Mouse (Mus musculus): ENCODE data around the gene Prr22. TPM values are rescaled to one million over a fixed set of nuclear protein-coding genes. Genes with fewer than 3 reads are reported as not detected.

The Prr22 gene
- total RNA-seq (2012; rRNA removed) (0.71 and 0.93 TPM in 2 replicates), total RNA-seq (2014; rRNA removed) (0.15 and 0.18 TPM in 2 replicates), polyA plus RNA-seq (2012; ENCODE audit: insufficient read length, low read depth) (1.3 and 1.6 TPM in 2 replicates)

DNA sequence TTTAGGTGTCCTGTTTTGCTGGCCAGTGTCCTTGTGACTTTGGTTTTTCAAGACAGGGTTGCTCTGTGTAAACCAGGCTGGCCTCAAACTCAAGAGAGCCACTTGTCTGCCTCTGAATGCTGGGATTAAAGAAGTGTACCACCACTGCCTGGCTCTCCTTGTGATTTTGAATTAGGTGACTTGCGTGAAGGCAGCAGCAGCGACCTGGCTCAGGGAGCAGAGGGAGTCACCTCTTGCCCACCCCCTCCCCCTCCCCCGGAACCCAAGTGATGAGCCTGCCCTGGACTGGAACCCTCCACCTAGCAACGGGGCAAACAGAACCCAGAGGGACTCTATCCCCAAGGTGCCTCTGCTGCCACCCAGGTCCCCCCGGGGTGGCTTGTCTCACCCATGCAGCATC is at the start of gene Prr22:
Gene Prr22 (plus strand): TSS at position 301 of the 400 bp plus-strand sequence.
- no peak for DNase-seq (ENCODE audit: extremely low read depth)
- H3K9ac ChIP-seq (ENCODE audit: insufficient read depth, low read depth): no peak within 1 kb of the TSS
- H3K27me3 ChIP-seq (replicated peaks): no peaks in the 10 kb centered on the region
- in situ Hi-C loops (cut with MboI; ENCODE audit: low pct_ligation_motif_present, low pct_unique_long_range_greater_than_20kb, low sequenced_read_pairs) (no loop called here), dilution Hi-C loops (cut with MboI; ENCODE audit: extremely low pct_ligation_motif_present, extremely low pct_unique_long_range_greater_than_20kb, low sequenced_read_pairs) (no loop called here)
- H3K9me3 ChIP-seq (replicated peaks; ENCODE audit: low read length): no peaks in the 10 kb centered on the region
- H3K36me3 ChIP-seq (replicated peaks in 1 of 2; ENCODE audit: control insufficient read depth in 1 of 2, insufficient read depth in 1 of 2, low read length in 1 of 2): peaks cover 51 to 75% of the 10 kb centered on the region in 2 experiments
- no peak within 1 kb of the TSS for H3K27ac ChIP-seq (ENCODE audit: insufficient read depth, low read depth)
- H3K4me2 ChIP-seq (ENCODE audit: insufficient read depth, low read depth, poor library complexity, severe bottlenecking): no peak within 1 kb of the TSS
- peaks cover 8% of the 10 kb centered on the region for H3K79me2 ChIP-seq (replicated peaks; ENCODE audit: control insufficient read depth, extremely low read depth, insufficient read depth, poor library complexity, severe bottlenecking)
- no peak within 1 kb of the TSS for H3K4me3 ChIP-seq (replicated peaks in 1 of 3; ENCODE audit: low read depth in 2 of 3, low read length in 2 of 3, poor library complexity in 1 of 3)
- TF ChIP-seq ZC3H11A (IDR thresholded peaks at IDR 0.05; ENCODE audit: low read depth, low read length): no peak
- no peak for TF ChIP-seq ELF1 (IDR thresholded peaks at IDR 0.05; ENCODE audit: low read depth, low read length)
- no peak for TF ChIP-seq MXI1 (IDR thresholded peaks at IDR 0.05; ENCODE audit: low read depth, low read length)
- TF ChIP-seq ETS1 (conservative IDR thresholded peaks at IDR 0.05; ENCODE audit: low read depth, low read length): no peak
- no peak for TF ChIP-seq HCFC1 (IDR thresholded peaks at IDR 0.05; ENCODE audit: low read depth, low read length)
- H3K4me1 ChIP-seq (ENCODE audit: control insufficient read depth in 1 of 2, insufficient read depth in 2 of 2): peaks cover 0 to 5% of the 10 kb centered on the region in 2 experiments; a peak in 2 of 4 replicates

- Histone ChIP-seq H3K27me3 (replicated peaks) (no peaks in the 10 kb centered on the region), H3K36me3 (replicated peaks in 1 of 2; ENCODE audit: control insufficient read depth in 1 of 2, insufficient read depth in 1 of 2, low read length in 1 of 2) (peaks cover 30 to 56% of the 10 kb centered on the region in 2 experiments), H3K27ac (ENCODE audit: insufficient read depth, low read depth) (no peak overlapping the region), H3K9ac (ENCODE audit: insufficient read depth, low read depth) (no peak overlapping the region), H3K9me3 (replicated peaks; ENCODE audit: low read length) (no peaks in the 10 kb centered on the region), H3K79me2 (replicated peaks; ENCODE audit: control insufficient read depth, extremely low read depth, insufficient read depth, poor library complexity, severe bottlenecking) (peaks cover 20% of the 10 kb centered on the region), H3K4me3 (replicated peaks in 1 of 3; ENCODE audit: low read depth in 2 of 3, low read length in 2 of 3, poor library complexity in 1 of 3) (no peak overlapping the region), H3K4me2 (ENCODE audit: insufficient read depth, low read depth, poor library complexity, severe bottlenecking) (no peak overlapping the region), H3K4me1 (ENCODE audit: control insufficient read depth in 1 of 2, insufficient read depth in 2 of 2) (peaks cover 15 to 28% of the 10 kb centered on the region in 2 experiments)
- dilution Hi-C loops (cut with MboI; ENCODE audit: extremely low pct_ligation_motif_present, extremely low pct_unique_long_range_greater_than_20kb, low sequenced_read_pairs): no loop called here
- TF ChIP-seq ZNF384 (IDR thresholded peaks at IDR 0.05; ENCODE audit: low read depth, low read length) (no peak), SMC3 (IDR thresholded peaks at IDR 0.05; ENCODE audit: low read depth, low read length) (no peak), TBP (conservative IDR thresholded peaks at IDR 0.05; ENCODE audit: low read depth, low read length) (no peak), CTCF (conservative IDR thresholded peaks at IDR 0.05 in 1 of 2, IDR thresholded peaks at IDR 0.05 in 1 of 2; ENCODE audit: low read depth in 2 of 2, low read length in 2 of 2) (no peak), E2F4 (IDR thresholded peaks at IDR 0.05; ENCODE audit: insufficient replicate concordance, low read depth, low read length) (no peak)
- in situ Hi-C loops (cut with MboI; ENCODE audit: low pct_ligation_motif_present, low pct_unique_long_range_greater_than_20kb, low sequenced_read_pairs): no loop called here
- DNase-seq (ENCODE audit: extremely low read depth): no peak
These were observed 47.6 kb upstream of the Prr22 start for GRCm38 (mm10) chr17:56722441-56722840.

DNA sequence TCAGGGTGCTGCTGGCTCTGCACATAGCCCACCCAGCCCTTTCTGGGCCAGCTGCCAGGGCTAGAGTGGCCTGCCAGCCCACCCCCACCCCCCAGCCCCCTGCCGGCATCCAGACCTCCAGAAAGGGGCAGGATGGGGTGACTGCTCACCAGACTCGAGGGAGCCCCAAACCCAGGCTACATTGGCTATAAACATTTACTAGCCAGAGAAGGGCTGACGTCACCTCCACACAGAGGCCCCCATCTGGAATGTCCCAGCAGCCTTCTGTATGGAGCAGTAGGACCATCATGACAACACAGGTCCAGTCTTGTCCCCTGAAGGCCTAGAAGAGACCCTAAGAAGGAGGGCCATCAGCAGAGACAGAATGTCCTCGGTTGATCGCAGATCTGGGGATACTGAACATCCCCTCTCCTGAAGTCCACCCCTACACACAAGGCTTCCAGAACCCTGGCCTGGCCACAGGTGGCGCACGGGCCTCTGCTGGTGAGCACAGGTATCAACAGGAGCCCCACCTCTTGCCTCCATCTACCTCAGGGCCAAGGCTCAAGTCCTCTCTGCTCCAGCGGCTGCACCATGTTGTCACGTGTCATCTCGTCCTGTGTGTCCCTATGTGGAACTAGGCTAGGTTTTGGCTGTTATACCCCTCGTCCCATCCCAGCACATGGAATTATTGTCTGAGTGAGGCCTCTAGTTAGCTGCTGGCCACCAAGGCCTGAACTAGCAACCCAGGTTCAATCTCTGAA is 46.5 kb upstream of the Prr22 start:
- dilution Hi-C loops (cut with MboI; ENCODE audit: extremely low pct_ligation_motif_present, extremely low pct_unique_long_range_greater_than_20kb, low sequenced_read_pairs): no loop called here
- Histone ChIP-seq H3K9ac (ENCODE audit: insufficient read depth, low read depth) (no peak overlapping the region), H3K79me2 (replicated peaks; ENCODE audit: control insufficient read depth, extremely low read depth, insufficient read depth, poor library complexity, severe bottlenecking) (peaks cover 14% of the 10 kb centered on the region), H3K27me3 (replicated peaks) (peaks cover under 1% of the 10 kb centered on the region), H3K27ac (ENCODE audit: insufficient read depth, low read depth) (no peak overlapping the region), H3K4me1 (ENCODE audit: control insufficient read depth in 1 of 2, insufficient read depth in 2 of 2) (peaks cover 15 to 36% of the 10 kb centered on the region in 2 experiments), H3K4me3 (replicated peaks in 1 of 3; ENCODE audit: low read depth in 2 of 3, low read length in 2 of 3, poor library complexity in 1 of 3) (no peak overlapping the region), H3K36me3 (replicated peaks in 1 of 2; ENCODE audit: control insufficient read depth in 1 of 2, insufficient read depth in 1 of 2, low read length in 1 of 2) (peaks cover 30 to 56% of the 10 kb centered on the region in 2 experiments), H3K9me3 (replicated peaks; ENCODE audit: low read length) (no peaks in the 10 kb centered on the region), H3K4me2 (ENCODE audit: insufficient read depth, low read depth, poor library complexity, severe bottlenecking) (no peak overlapping the region)
- no peak for DNase-seq (ENCODE audit: extremely low read depth)
- in situ Hi-C loops (cut with MboI; ENCODE audit: low pct_ligation_motif_present, low pct_unique_long_range_greater_than_20kb, low sequenced_read_pairs): no loop called here
- TF ChIP-seq POLR2AphosphoS2 (IDR thresholded peaks at IDR 0.05; ENCODE audit: low read depth, low read length) (no peak), USF1 (IDR thresholded peaks at IDR 0.05; ENCODE audit: low read depth, low read length) (no peak), CTCF (conservative IDR thresholded peaks at IDR 0.05 in 1 of 2, IDR thresholded peaks at IDR 0.05 in 1 of 2; ENCODE audit: low read depth in 2 of 2, low read length in 2 of 2) (peak in 1 of 2 experiments; percentile 15; a peak in 1 of 4 replicates)
